Mouse (Mus musculus) myocyte (in vitro differentiated cells): Measurements from ENCODE around the gene Ctsl.

Experiments used
- E2F4 ChIP-seq: IDR thresholded peaks from one replicate; pipeline ENCODE4 v1.6.1; 2011; ENCODE audit warnings: mild to moderate bottlenecking, control low read depth, moderate library complexity; ENCODE audit not compliant: insufficient read depth
- MAX ChIP-seq: IDR thresholded peaks from one replicate; pipeline ENCODE4 v1.6.1; 2011; ENCODE audit warnings: low read depth, mild to moderate bottlenecking, control low read depth
- POLR2A ChIP-seq: IDR thresholded peaks from one replicate; pipeline ENCODE4 v1.6.1; 2011; ENCODE audit warnings: low read depth, mild to moderate bottlenecking, control low read depth, moderate library complexity; ENCODE audit not compliant: insufficient read length
- POLR2AphosphoS2 ChIP-seq: IDR thresholded peaks from one replicate; pipeline ENCODE4 v1.6.1; 2011; ENCODE audit warnings: low read depth, control low read depth; ENCODE audit not compliant: insufficient read length
- REST ChIP-seq: IDR thresholded peaks from one replicate; pipeline ENCODE4 v1.6.1; 2011; ENCODE audit warnings: mild to moderate bottlenecking, control low read depth, moderate library complexity; ENCODE audit not compliant: insufficient read depth, insufficient read length
- TCF12 ChIP-seq: IDR thresholded peaks from one replicate; pipeline ENCODE4 v1.6.1; 2011; ENCODE audit warnings: mild to moderate bottlenecking, control low read depth; ENCODE audit not compliant: poor library complexity, insufficient read depth, severe bottlenecking
- TCF3 ChIP-seq: IDR thresholded peaks from one replicate; pipeline ENCODE4 v1.6.1; 2011; ENCODE audit warnings: low read depth, control low read depth; ENCODE audit not compliant: insufficient read length

- TF ChIP-seq REST (no peak), POLR2A (no peak), E2F4 (no peak), MAX (no peak), TCF3 (no peak), TCF12 (peak; percentile 12), POLR2AphosphoS2 (no peak)
Observed at GRCm38 (mm10) chr13:64373695-64374094, 3.0 kb upstream of the Ctsl start.
